Mouse (Mus musculus) spleen, adult 18-20 months (tissue): Measurements from ENCODE around the gene Dmwd.

ENCODE experiments used
- DNase-seq, 2 experiments: peaks; one replicate each; pipeline ENCODE4 v3.0.0; 2022; ENCODE audit warnings: mixed read lengths in 2 of 2

Dmwd gene

GRCm38 (mm10) chr7:19073504-19073903 is 2.5 kb upstream of the Dmwd start:
- no peak for DNase-seq

- no peak for DNase-seq
Measured at GRCm38 (mm10) chr7:19074494-19074893, 1.5 kb upstream of the Dmwd start.

- DNase-seq, result no peak
Measured at GRCm38 (mm10) chr7:19075231-19075630, 796 bp upstream of the Dmwd start.

GRCm38 (mm10) chr7:19076586-19076991 is 562 bp downstream of the Dmwd start:
- no peak for DNase-seq

- DNase-seq, result peak; percentile 76 to 83
Measured at GRCm38 (mm10) chr7:19077761-19078160, 1.7 kb downstream of the Dmwd start.

GRCm38 (mm10) chr7:19078732-19079131 is 2.7 kb downstream of the Dmwd start:
- no peak for DNase-seq

- DNase-seq, result no peak
Measured at GRCm38 (mm10) chr7:19080451-19080950, 4.5 kb downstream of the Dmwd start.

GRCm38 (mm10) chr7:19082171-19082570 is 6.1 kb downstream of the Dmwd start:
- no peak for DNase-seq

- no peak for DNase-seq
Measured at GRCm38 (mm10) chr7:19083096-19083495, 7.1 kb downstream of the Dmwd start.

GRCm38 (mm10) chr7:19083701-19084100 is 7.7 kb downstream of the Dmwd start, which contains the start of gene Dmpk:
TSS of gene Dmpk (plus strand) at chr7:19083849.
- DNase-seq, result no peak

GRCm38 (mm10) chr7:19084277-19084771 is 8.3 kb downstream of the Dmwd start:
- peak; percentile 61 to 70 for DNase-seq

- no peak for DNase-seq
Measured at GRCm38 (mm10) chr7:19084921-19085473, 9.0 kb downstream of the Dmwd start.

- no peak for DNase-seq
Measured at GRCm38 (mm10) chr7:19085495-19085894, 9.5 kb downstream of the Dmwd start.

- DNase-seq, result peak; percentile 64 to 71
Measured at GRCm38 (mm10) chr7:19086042-19086441, 10.0 kb downstream of the Dmwd start.

- DNase-seq, result no peak
Measured at GRCm38 (mm10) chr7:19086760-19087159, 10.7 kb downstream of the Dmwd start.

GRCm38 (mm10) chr7:19088813-19089212 is 12.8 kb downstream of the Dmwd start:
- peak; percentile 59 to 83 for DNase-seq

GRCm38 (mm10) chr7:19091913-19092312 is 15.9 kb downstream of the Dmwd start:
- no peak for DNase-seq

GRCm38 (mm10) chr7:19092381-19093173 is 16.6 kb downstream of the Dmwd start:
- no peak for DNase-seq

- DNase-seq, result peak; percentile 79 to 89
Measured at GRCm38 (mm10) chr7:19093174-19093521, 17.1 kb downstream of the Dmwd start.

- peak; percentile 79 for DNase-seq
Measured at GRCm38 (mm10) chr7:19093537-19094385, 17.7 kb downstream of the Dmwd start.

GRCm38 (mm10) chr7:19094471-19094825 is 18.4 kb downstream of the Dmwd start, which contains the start of gene Six5:
TSS of gene Six5 (plus strand) at chr7:19094594.
- peak; percentile 37 to 53 for DNase-seq

- DNase-seq, result no peak
Measured at GRCm38 (mm10) chr7:19094826-19095750, 19.1 kb downstream of the Dmwd start.
